Mouse (Mus musculus): ENCODE data around the gene Cfap54.

DNA sequence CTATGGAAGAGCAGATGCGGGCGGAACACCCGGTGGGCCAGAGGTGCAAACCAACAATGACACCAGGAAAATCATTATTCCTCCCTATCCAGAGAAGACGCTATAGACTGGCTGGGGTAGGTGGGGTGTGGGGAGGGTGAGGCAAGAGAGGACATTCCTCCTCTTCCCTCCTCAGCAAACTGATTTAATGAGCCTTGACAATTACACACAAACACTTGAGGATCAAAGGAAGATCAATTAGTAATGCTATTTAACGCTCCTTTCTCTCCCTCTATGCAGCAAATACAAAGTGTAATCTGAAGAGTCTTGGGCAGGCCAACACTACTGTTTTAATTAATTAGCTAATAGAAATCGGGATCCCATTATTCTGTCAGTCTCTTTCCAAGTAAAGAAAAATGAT, 174.2 kb downstream of the Cfap54 start:
- TF ChIP-seq EP300 (IDR thresholded peaks at IDR 0.05; ENCODE audit: low read depth), result no peak
- no peak for TF ChIP-seq CTCF (IDR thresholded peaks at IDR 0.05; ENCODE audit: low read depth)

All from liver, postnatal 0 days (tissue).